Mouse (Mus musculus): Measurements from ENCODE around the gene Fxyd7.

GRCm38 (mm10) chr7:31067836-31068235 is 16.6 kb upstream of the Fxyd7 start:
- no peak for TF ChIP-seq POLR2A (IDR thresholded peaks at IDR 0.05; ENCODE audit: borderline replicate concordance, insufficient read depth, low read length)
- TF ChIP-seq CTCF (IDR thresholded peaks at IDR 0.05; ENCODE audit: borderline replicate concordance, insufficient read depth, low read depth, low read length): no peak

Measured in cerebellum, adult 2 months (tissue).